Mouse (Mus musculus) thymus, postnatal 0 days (tissue): Measurements from ENCODE around the gene Palm2. TPM values are rescaled to one million over a fixed set of nuclear protein-coding genes. Genes with fewer than 3 reads are reported as not detected.

Source experiments
- DNase-seq: peaks from one replicate; pipeline ENCODE4 v3.0.0-alpha.2; 2015; ENCODE audit warnings: low spot score
- polyA plus RNA-seq: library from polyadenylated mRNA; unstranded; fragments of >200 nt; fragmentation: Nextera tagmentation; extraction: Ambion mirVana; gene quantifications from 2 replicates; pipeline ENCODE4 v1.2.1, GENCODE M21; 2015

Palm2 gene
- polyA plus RNA-seq, 1 experiment from 2014 or later, result 0.22 TPM

GRCm38 (mm10) chr4:57513241-57513933 lies 79.3 kb downstream of the Palm2 start:
- no peak for DNase-seq

- DNase-seq, result no peak
Measured at GRCm38 (mm10) chr4:57514003-57514937, 80.2 kb downstream of the Palm2 start.

- DNase-seq, result no peak
Measured at GRCm38 (mm10) chr4:57515356-57515755, 81.3 kb downstream of the Palm2 start.

DNA sequence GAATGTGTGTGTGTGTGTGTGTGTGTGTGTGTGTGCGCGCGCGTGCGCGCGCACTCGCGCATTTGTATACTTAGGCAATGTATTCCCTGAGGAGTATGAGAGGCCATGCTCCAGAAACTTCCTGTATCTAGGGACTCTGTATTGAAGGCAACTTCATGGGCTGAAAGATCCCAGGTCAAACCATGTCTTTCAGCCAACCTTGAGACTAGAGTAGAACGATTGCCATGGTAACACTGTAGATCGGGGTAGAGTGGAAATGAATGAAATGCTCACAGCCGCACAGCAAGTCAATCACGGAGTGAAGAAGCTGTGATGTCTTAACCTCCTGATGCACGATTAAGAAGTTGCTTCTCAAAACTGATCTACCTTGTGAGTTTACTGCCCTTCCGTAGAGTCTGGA lies 89.4 kb downstream of the Palm2 start:
- no peak for DNase-seq

DNA sequence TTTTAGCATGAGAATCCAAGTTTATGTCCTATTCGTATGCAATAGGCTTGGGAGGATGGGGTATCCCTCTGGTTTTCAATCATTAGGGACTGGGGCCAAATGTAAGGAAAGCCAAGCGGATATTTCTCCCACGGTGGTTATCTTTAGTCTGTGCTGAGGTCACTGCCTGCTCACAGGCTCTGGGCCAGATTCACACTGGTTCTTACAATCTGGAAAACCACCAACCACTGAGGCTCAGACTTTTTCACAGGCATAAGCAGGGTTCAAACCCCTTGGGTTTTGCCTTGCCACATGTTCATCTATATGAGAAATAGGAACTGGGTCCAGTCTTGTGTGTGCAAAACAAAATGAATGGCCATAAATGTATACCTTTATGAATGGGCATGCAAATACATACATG lies 90.4 kb downstream of the Palm2 start:
- DNase-seq, result no peak

DNA sequence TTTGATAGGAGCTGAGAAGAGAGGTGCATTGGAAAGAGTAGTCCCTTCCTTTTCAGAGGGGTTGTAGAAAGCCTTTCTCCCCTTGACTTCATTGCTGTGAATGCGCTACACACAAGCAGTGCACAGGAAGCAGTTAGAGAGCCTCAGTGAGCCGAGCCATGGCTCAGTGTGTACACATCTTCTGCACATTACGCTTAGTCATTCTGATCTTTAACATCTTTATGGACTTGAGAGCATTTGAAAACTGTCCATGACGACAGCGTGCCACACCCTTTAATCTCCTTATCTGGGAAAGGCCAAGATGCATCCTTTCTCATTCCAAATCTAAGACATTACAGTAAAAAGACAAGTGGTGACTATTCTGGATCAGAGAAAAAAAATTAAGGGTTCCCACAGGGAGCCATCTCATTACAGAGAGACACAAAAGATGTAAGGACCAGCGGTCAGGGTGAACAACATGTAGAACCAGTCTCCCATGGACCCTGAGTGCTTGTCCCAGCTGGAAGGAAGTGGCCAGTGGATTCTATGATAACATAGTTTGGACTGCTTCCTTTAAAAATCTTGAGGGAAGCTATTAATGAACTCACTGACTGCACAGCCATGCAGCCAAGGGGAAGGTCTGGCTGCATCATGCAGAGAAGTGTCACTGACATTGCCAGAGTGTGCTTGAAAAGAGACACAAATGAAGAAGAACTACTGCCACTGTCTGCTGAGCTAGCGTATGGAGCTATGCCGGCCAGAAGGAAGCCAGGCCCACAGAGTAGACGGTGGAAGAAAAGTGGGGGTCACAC lies 91.4 kb downstream of the Palm2 start:
- no peak for DNase-seq

DNA sequence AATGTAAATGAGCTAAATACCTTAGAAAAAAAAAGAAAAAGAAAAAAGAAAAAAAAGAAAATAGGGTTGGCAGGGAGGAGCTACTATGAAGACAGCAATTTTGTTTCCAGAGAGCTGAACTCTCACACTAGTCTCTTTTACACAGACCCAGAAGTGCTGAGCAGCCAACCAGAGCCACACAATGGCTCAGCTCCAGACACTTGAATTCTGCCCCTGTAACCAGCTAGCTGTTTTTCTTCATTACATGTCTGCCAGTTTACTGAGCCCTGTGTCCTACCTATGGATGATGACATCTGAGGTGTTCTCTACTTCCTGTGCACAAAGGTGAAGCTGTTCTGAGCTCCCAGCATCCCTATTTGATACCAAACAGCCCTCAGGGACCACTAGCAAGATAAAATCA lies 94.2 kb downstream of the Palm2 start:
- no peak for DNase-seq

DNA sequence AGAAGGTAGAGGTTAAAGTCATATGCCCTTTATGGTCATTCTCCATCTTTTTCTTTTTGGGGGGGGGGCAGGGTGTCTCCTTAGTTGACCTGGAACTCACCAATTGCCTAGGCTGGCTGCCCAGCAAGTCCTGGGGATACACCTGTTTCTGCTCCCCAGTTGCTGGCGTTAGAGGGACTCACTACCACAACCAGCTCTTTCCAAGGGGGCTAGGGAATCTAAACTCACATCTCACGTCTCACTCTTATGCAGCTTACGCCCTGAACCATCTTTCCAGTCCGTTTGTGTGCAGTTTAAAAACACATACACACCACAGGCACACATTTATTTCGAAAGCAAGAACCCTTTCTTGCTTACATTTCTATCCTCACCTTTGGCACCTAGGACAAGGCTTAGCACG lies 99.6 kb downstream of the Palm2 start:
- no peak for DNase-seq

DNA sequence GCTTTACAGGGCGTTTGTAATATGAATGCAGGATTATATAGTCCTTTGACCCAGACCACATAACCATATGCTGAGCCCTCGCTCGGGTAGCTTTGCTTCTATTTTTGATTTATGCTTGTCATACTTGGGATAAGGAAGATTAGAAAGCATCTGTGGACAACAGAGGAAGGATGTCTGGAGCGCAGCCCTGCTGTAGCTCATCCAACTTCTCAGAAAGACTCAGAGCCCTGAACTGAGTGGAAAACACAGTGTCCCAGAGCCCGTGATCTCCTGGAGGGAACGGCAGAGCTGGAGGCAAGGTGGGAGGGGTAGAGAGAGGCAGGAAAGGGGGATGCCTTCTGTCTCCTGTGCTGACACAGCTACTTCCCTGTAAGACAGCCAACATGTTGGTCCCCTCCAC lies 100.2 kb downstream of the Palm2 start:
- no peak for DNase-seq

GRCm38 (mm10) chr4:57535087-57535486 lies 101.0 kb downstream of the Palm2 start:
- no peak for DNase-seq

- no peak for DNase-seq
Measured at GRCm38 (mm10) chr4:57538029-57538688, 104.1 kb downstream of the Palm2 start.

DNA sequence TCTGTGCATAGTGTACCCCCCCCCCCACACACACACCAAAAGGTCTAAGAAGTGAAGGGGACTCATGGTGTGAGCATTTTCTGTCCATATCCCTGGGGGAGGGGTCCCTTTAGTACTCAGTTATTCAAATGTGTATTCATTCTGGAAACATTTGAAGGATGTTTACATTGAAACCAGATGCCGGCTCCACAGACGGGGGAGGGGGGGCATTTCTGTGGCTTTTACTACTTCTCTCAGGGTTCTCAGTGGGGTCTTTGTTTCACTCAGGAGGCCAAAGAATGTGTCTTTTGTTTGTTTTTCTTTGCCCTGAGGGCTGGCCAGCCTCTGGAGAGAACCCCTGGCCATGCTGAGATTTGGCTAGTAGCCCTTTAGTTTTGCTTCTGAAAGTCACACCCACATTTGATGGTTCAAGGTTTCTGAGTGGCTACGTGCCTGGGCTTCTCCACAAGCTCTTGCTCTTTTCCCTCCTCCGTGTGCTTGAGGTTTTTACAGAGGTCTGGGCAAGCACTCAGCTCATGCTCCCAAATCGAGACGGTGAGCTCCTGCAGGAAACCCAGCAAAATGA lies 109.7 kb downstream of the Palm2 start:
- DNase-seq, result peak; percentile 2

DNA sequence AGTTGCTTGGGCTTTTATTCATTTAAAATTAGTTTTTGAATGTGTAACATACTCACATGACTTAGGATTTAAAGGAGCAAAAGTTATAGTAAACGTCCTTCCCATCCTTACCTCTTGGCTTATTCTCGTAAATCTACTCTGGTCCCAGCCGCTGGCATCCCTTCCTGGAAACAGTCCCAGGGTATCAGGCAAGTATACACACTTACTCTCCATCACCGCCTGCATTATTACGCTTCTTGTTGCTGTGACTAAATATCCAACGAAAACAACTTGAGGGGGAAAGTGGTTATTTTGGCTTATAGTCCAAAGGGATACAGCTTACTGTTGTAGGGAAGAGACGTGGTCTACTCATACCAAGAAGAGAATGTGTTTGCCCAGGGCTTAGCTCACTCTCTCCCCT lies 113.7 kb downstream of the Palm2 start:
- no peak for DNase-seq

GRCm38 (mm10) chr4:57550216-57550615 lies 116.2 kb downstream of the Palm2 start:
- DNase-seq, result no peak

DNA sequence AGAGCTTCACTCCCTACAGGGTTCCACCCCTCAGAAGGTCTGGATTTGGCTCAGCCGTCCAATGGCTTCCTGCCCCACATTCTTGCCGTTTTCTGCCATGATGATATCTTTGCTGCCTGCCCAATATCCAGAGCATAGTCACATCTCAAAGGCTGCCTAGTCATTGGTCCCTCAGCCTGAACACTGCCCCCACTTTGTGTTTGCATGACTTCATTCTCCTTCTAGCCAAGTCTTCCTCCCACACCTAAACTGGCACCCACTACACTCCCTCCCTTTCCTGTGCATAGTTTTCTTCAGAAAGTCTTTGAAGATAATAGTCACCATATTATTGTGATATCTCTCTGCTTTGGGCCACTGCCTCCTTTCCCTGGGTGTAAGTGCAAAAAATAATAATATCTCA lies 123.1 kb downstream of the Palm2 start:
- DNase-seq, result no peak

DNA sequence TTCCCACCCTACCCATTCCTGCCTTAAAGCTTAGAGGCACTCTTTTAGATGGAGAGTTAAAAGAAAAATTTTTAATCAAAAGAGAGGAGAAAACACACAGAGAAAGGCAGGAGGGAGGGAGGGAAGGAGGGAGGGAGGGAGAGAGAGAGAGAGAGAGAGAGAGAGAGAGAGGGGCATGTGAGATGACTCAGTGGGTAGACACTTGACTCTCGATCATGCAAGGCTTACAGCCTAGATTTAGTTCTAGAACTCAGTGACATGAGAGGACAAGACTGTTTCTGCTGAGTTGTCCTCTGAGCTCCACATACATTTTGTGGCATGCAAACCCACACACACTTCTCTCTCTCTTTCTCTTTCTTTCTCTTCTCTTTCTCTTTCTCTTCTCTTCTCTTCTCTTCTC lies 125.4 kb downstream of the Palm2 start:
- no peak for DNase-seq

DNA sequence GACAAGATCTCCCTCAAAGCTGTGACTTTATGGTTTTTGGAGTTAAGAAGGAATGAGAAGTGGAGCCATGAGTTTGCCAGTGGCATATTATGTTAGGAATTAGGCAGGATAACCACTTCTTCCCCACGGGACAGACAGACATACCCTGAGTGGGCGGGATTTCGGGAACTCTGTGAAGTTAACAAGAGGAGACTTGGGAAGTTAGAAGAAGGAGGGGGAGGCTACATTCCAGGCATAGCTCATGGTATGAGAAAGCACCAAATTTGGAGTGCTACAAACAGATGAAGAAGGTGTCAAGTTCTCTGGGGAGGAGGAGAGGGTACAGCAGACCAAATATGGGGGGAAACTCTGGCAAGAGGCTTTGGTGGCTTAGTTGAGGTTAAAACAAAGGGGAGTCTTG lies 126.0 kb downstream of the Palm2 start:
- DNase-seq, result no peak

- no peak for DNase-seq
Measured at GRCm38 (mm10) chr4:57561055-57561454, 127.0 kb downstream of the Palm2 start.

- DNase-seq, result no peak
Measured at GRCm38 (mm10) chr4:57565283-57565682, 131.2 kb downstream of the Palm2 start.

DNA sequence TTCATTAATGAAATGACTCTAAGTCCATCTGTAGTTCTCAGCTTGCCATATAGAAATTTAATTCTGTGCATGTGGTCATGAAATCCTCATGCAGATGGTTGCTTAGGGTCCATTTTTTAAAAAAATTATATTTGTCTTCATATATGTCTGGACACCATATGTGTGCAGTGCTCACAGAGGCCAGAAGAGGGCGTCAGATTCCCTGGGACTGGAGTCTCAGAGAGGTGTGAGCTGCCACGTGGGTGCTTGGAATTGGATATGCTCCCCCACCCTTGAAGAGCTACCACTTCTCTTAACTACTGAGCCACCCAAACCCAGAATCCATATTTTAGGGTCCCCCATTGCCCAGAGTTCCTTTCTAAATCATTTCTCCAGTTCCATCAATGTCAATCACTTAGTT lies 131.8 kb downstream of the Palm2 start:
- no peak for DNase-seq

- DNase-seq, result no peak
Measured at GRCm38 (mm10) chr4:57567666-57568206, 133.7 kb downstream of the Palm2 start, which contains the start of gene Pakap. Pakap (plus strand) TSS chr4:57568179.
